Mouse (Mus musculus) thymus, postnatal 14 days (tissue): ENCODE results near the gene Gne.

Source experiments
- DNase-seq: peaks from one replicate; pipeline ENCODE4 v3.0.0; 2021

Gene Gne

GRCm38 (mm10) chr4:44083945-44084344 lies at the start of gene Gne:
TSS of gene Gne (minus strand) at chr4:44084177.
- DNase-seq = no peak

GRCm38 (mm10) chr4:44126805-44127204 lies 42.8 kb upstream of the Gne start:
- DNase-seq = peak; percentile 65

DNA sequence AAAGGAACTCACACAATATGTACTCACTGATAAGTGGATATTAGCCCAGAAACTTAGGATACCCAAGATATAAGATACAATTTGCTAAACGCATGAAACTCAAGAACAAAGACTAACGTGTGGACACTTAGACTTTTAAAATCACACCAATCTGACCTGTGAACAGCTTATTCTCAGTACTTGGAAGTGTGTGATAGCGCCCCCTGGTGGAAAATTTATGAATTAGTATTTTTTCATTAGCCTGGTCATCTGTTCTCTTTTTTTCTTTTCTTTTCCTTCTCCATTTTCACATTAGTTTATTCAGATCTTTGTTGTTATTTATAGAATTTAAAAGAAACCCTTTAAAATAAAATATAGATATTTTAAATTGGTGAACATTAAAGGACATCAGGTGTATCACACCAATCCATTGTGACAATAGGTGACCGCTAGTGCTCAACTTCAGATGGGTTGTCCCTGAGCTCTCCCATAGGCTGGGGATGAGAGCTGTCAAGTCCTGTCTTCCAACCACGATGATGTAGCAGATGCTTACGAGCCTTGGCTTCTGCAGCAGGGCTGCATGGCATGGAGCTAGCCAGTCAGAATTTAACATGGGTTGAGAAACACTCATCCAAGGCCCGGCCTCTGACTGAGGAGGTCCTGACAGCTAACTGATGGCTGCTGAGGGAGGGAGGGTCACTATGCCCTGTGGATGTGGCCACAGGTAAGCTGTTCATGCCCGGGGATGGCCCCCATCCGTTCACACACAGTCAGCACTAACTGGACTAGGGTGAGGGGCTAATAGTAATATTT lies 35.6 kb upstream of the Gne start:
- no peak for DNase-seq

GRCm38 (mm10) chr4:44115046-44115445 lies 31.1 kb upstream of the Gne start:
- no peak for DNase-seq

- DNase-seq = peak; percentile 59
These were observed 29.6 kb upstream of the Gne start for GRCm38 (mm10) chr4:44113393-44114138.

- DNase-seq = no peak
These were observed 28.8 kb upstream of the Gne start for GRCm38 (mm10) chr4:44112741-44113140.

- no peak for DNase-seq
These were observed 26.8 kb upstream of the Gne start for GRCm38 (mm10) chr4:44110771-44111170.

GRCm38 (mm10) chr4:44108297-44108696 lies 24.3 kb upstream of the Gne start:
- DNase-seq = no peak

DNA sequence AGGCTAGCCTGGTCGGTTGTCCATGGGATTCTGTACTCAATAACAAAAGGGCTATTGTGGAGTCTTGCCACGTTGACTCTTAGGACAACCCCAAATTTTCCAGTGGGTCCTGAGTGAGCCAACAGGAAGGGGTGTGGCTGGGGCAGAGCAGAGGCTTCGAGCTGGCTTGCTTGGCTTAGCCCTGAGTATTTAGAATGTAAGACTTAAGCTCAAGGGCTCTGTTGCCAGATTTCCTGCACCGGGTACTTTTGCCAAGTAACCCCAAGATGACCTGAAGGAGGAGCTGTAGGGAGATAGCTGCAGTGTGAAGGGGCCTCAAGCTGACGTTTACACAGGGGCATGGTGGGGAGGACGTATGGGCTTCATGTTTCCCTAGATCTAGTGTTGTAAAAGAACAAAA lies 23.4 kb upstream of the Gne start:
- DNase-seq = peak; percentile 36

- DNase-seq = peak; percentile 50
These were observed 22.4 kb upstream of the Gne start for GRCm38 (mm10) chr4:44106297-44106821.

- no peak for DNase-seq
These were observed 20.4 kb upstream of the Gne start for GRCm38 (mm10) chr4:44104195-44104917.

DNA sequence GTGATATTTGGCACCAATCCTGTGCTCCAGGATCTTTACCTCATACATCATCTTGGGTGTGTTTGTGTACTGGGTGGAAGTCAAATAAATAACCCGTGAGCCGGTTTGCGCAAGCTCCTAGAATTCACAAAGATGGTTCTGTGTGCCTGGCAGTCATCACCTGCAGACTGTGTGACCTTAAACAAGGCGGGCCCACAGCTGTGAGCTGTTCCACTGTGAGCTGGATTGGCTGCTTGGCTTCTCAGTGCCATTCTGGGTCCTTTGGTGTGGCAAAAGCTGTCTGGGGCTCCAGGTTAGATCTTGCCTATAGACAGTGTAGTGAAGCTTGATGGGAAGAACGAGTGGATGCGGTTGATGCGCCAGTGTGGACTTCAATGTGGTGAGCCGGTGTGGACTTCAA lies 19.6 kb upstream of the Gne start:
- peak; percentile 78 for DNase-seq

DNA sequence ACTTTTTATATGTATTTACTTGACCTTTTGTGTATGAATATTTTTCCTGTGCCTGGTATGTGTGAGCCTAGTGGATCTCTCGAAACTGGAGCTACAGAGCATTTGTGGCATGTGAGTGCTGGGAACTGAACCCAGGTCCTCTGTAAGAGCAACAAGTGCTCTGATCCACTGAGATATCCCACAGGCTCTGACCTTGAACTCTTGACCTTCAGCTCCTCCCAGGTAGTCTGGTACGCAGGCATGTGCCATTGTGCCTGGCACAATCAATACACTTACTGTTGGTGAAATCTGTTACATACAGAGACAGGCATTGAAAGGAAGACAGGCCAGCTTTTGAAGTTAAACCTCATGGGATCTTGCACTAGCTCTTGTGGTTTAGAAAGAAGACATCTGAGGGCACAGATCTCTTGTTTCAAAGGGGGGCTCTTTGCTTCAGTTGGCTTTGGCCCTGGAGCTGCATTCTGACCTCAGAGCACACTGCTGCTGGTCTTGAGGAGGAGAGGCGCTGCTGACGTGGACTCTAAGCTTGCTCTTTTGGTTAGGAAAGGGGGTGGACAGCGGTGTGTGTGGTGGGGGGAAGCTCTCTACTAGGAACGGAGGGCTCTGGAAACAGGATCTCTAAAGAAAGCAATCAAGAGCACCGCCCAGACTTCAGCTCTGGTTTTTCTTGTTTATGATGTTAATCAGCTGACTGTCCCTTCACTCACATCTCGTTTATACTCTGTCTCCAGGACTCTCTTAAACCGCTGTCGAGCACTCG lies 13.8 kb upstream of the Gne start:
- DNase-seq = no peak

- no peak for DNase-seq
These were observed 10.5 kb upstream of the Gne start for GRCm38 (mm10) chr4:44094475-44094874.

GRCm38 (mm10) chr4:44092359-44092758 lies 8.4 kb upstream of the Gne start:
- no peak for DNase-seq

DNA sequence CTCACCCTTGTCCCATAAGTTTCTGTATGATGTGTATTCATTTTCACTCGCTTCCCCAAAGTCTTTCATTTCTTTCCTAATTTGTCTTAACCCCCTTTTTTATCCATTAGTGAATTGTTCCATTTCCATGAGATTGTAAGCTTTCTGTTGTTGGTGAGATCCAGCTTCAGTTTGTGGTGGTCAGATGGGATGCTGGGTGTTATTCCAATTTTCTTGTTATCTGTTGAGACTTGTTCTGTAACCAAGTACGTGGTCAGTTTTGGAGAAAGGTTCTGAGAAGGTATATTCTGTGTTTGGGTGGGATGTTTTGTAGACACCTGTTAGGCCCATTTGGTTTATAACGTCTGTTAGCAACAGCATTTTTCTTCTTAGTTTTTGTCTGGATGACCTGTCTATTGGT lies 1.6 kb upstream of the Gne start:
- DNase-seq = no peak

- no peak for DNase-seq
These were observed 787 bp upstream of the Gne start for GRCm38 (mm10) chr4:44084602-44085325.

DNA sequence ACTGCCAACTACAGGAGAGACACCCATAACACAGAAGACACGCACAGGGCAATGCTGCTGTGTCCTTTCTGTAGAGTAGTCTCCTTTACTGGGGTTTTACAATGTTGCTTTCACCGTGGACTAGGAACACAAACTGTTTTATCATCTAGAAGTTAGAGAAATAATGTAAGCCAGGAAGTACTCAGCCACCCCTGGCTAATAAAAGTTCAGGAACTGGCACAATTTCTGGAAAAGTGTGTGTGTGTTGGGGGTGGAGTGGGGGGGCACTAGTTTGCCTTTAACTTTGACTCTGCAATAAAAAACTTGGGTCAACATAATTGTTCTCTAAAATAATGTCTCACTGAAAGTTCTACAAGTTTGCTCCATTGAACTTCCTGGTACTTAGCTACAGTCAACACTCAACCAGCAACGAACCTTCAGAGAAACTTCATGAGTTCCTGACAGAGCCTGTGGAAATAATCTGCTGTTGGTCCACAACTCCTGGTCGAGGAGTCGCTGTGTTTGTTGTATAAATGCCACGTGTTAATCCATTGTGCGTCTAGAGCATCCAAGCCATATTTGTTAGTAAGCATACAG lies 5.5 kb downstream of the Gne start:
- no peak for DNase-seq

GRCm38 (mm10) chr4:44074422-44074821 lies 9.6 kb downstream of the Gne start:
- DNase-seq = no peak

GRCm38 (mm10) chr4:44073799-44074198 lies 10.2 kb downstream of the Gne start:
- no peak for DNase-seq

GRCm38 (mm10) chr4:44072873-44073441 lies 11.0 kb downstream of the Gne start:
- DNase-seq = no peak
